Mouse (Mus musculus) spleen, postnatal 4 days (tissue): ENCODE measurements around the gene Gm38394.

Source experiments
- DNase-seq, 2 experiments: peaks; one replicate each; pipeline ENCODE4 v3.0.0; 2022; ENCODE audit warnings: low spot score in 2 of 2

The Gm38394 gene

GRCm38 (mm10) chr1:133663427-133663826 is 2.3 kb upstream of the Gm38394 start:
- no peak for DNase-seq

DNA sequence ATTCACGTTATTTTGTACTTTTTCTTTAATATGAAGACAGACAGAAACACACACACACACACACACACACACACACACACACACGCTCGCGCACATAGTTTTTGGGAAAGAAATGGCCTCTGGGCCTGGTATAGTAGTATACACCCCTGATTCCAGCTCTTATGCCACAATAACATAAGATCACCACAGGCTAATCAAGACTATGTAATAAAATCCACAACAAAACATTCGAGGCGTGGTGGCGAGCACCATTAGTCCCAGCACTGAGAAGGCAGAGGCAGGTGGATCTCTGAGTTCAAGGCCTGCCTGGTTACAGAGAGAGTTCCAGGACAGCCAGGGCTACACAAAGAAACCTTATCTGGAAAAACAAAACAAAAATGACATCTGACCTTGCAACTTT is 1.8 kb upstream of the Gm38394 start:
- no peak for DNase-seq

GRCm38 (mm10) chr1:133660466-133661202 is 484 bp downstream of the Gm38394 start, which contains the start of gene Zbed6:
Gene Zbed6 (minus strand): TSS chr1:133660885.
- DNase-seq, result peak; percentile 51 to 82

- DNase-seq, result no peak
Measured at GRCm38 (mm10) chr1:133658878-133659277, 2.2 kb downstream of the Gm38394 start.

GRCm38 (mm10) chr1:133656811-133657210 is 4.3 kb downstream of the Gm38394 start:
- DNase-seq, result no peak

DNA sequence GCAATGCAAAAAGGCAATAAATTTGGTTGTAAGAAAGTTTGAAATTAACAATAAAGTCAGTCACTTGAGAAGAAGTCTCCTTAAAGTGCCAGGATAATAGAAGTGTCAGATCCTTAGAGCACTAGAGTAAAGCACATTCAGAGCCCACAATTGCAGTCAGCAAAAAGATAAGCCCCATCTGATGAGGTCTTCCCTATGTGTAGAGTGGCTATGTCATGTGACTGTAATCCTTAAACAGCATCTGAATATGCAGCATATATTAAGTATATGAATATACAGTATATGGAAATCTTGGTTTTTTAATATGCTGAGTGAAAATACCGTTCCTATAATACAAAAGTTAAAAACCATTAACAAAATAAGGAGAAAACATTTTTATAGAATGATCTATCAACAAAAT is 8.1 kb downstream of the Gm38394 start:
- no peak for DNase-seq

GRCm38 (mm10) chr1:133650288-133651055 is 10.6 kb downstream of the Gm38394 start:
- no peak for DNase-seq

GRCm38 (mm10) chr1:133645652-133646051 is 15.5 kb downstream of the Gm38394 start:
- no peak for DNase-seq

- DNase-seq, result no peak
Measured at GRCm38 (mm10) chr1:133641163-133641562, 20.0 kb downstream of the Gm38394 start.

DNA sequence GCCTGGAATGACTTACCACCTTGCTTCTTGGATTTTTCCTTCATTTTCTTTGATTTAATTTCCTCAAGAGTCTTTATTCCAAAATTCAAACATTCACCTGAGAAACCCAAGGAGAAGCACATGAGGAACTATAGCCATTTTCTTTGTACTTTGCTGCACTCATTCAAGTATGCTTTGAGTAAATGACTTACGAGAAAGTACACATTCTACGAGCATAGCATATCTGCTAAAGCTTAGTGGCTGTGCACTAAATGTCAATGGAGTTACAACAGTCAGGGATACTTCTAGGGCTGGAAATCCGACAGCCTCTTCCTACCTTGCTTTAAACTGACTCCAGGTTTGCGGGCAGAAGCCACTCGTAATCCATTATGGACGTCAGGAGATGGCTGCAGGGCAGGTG is 22.6 kb downstream of the Gm38394 start:
- DNase-seq, result no peak

GRCm38 (mm10) chr1:133632168-133632567 is 28.9 kb downstream of the Gm38394 start:
- no peak for DNase-seq

DNA sequence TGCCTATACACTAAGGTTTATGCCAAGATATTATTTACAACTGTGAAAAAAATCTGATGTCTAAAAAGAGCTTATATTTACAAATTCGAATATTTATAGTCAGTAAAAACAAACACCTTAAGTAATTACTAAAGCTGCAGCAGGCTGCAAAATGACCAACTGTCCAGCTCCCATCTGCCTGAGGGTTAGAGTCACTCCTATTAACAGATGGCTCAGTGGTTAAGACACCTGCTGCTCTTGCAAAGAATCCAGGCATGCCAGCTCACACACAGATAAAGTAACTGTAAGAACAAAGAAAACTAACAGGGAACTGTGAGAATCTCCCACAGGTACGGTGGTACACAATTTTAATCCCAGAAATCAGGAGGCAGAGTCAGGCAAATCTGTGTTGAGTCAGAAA is 36.1 kb downstream of the Gm38394 start:
- DNase-seq, result no peak

DNA sequence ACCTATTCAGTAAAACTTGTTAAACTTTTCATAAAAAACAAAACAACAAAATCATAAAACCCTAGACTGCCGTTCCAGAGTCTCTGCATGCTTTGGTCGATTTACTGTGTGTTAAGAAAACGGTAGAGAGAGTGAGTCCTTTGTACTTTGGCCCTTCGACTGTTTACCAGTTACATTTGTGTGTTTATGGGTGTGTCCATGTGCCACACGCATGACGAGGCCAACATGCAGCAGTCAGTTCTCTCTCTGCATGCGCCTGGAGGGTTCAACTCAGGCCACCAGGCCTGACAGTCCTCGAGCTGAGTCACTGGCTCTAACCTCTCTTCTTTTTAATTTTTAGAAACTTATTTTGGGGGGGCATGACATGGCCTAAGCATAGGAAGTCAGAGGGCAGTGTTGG is 42.8 kb downstream of the Gm38394 start:
- DNase-seq, result no peak

DNA sequence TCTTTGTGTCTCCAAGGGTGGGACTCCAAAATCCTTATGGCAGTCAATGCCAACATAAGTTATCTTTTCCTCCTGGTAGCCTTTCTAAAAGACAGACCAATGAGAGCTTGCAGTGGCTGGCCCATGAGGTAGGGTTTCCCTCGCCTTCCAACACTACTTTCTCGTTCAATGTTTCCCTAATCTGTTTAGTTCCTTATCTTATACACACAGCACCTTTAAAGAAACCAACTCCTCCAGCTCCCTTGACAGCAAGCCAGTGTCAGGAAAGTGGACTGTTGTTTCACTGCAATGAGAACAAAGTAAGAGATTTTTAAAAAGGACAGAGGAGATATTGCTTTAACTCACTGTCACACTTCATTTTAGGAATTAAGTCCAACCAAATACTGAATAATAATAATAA is 43.2 kb downstream of the Gm38394 start:
- no peak for DNase-seq

DNA sequence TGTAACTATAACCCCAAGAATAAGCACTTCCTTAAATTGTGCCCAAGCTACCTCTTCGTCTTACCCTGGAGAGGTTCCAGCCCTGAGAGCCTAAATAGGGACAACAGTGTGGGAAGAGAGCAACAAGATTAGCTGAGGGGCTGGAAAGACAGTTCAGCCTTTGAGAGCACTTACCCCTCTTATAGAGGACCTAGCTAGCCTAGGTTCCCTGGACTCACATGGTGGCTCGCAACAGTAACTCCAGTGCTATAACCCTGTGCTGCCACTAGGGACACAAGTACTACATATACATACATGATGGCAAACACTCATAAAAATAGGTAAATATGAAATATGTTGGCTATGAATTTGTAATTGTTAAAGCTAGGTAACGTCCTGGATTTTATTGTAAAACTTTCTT is 47.3 kb downstream of the Gm38394 start:
- DNase-seq, result peak in 1 of 2 experiments; percentile 16

GRCm38 (mm10) chr1:133611436-133611835 is 49.7 kb downstream of the Gm38394 start:
- no peak for DNase-seq

GRCm38 (mm10) chr1:133610601-133611000 is 50.5 kb downstream of the Gm38394 start:
- no peak for DNase-seq

DNA sequence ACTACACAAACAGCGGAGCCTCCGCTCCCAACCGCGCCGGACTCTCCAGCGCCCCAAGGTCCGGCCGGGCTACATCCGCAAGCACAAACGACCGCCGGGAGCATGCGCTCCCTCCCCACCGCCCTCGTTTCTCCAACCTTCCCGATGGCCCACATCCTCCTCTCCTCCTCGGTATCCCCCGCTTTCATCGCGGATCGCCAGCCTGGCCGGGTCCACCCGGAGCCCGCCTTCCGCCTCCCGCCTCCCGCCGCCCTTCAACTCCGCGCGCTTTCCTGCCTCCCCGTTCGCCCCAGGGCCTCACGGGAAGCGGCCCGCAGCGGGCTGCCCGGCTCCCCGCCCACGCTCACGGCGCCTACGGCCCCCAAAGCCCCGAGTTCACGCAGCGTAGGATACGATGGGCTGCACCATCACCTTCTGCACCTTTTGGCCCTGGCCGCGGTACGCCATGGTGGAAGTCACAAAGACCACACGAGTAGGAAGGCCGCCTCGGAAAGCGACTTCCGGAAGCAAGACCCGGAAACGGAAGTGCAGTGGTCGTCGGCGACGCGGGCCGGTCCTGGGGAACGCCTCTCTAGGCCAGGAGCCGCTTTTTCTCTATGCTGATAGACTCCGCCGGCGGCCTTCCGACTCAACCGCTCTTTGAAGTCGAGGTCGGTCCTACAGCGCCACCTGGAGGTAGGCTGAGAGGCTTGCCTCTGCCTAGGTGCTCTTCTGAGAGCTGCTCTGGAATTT is 51.2 kb downstream of the Gm38394 start, which contains the start of gene Snrpe:
Gene Snrpe, minus strand, starts transcription at position 521 of the 732 bp plus-strand sequence.
- peak; percentile 97 to 100 for DNase-seq

GRCm38 (mm10) chr1:133603174-133603573 is 57.9 kb downstream of the Gm38394 start:
- DNase-seq, result no peak

GRCm38 (mm10) chr1:133596298-133597007 is 64.7 kb downstream of the Gm38394 start:
- DNase-seq, result no peak

DNA sequence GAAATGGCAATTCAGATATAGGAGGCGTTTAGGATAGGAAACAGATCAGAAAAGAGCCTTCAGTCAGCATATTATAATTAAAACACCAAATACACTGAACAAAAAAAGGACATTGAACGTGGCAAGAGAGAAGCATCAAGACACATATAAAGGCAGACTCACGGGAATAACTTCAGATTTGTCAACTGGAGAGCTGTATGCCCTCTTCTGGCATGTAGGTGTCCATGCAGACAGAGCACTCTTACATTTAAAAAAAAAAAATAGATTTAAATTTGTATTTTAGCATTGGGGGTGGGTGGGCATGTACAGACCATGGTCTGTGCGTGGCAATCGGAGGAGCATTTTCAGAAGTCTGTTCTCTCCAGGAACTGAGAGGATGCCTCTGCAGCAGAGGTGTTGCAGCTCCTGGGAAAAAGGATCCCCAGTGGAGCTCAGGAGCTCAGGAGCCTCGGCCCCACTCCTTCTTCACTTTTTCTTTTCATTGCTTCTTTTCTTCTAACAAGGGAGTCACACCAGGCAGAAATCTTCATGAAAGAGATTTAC is 75.1 kb downstream of the Gm38394 start:
- no peak for DNase-seq
